9 mouse cellular contexts compared by ENCODE assay signal in the genomic region with DNA sequence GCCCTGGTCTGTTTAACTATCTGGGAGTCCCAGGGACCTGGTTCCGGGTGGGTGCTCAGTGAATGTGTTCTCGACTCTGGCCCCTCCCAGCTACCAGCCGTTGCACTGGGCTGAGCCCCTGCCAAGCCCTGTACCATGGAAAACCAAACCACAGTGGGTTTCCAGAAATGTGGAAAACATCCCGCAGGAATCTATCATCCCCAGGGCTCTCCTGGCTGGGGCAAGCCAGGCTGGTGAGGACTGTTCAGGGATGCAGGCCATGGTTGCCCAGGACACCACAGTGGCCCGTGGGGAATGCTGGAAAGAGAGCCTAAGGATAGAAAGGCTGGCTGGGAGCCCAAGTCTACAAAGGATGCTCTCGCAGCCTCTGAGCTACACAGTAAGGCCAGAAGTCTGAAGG.
DNase-seq lines count a peak whose midpoint lies in the region; ATAC-seq and TF ChIP-seq lines count a peak whose summit lies in the region.
"Had no signal": no experiment of that assay in that cellular context is flagged by ENCODE, and none has a peak within 500 bp of the region (broad histone marks: within the 10 kb centered on the region; RNA-seq: fewer than 3 reads in every experiment).

No protein-coding gene starts in this region.

- H3K4me3 ChIP-seq in hindbrain, embryonic 13.5 days: no peak overlapping the region
- no peak overlapping the region for H3K4me3 ChIP-seq in midbrain, embryonic 14.5 days (replicated peaks; ENCODE audit: low read depth, low read length)
- no peak overlapping the region for H3K4me3 ChIP-seq in intestine, postnatal 0 days (ENCODE audit: low read depth, low read length)
- H3K4me3 ChIP-seq: heart, embryonic 13.5 days had no signal

- DNase-seq in gastrocnemius, postnatal 25 days: peak; percentile 25
- DNase-seq in gastrocnemius, postnatal 10 days: no peak
- DNase-seq in cerebellum, adult 18-20 months: peak; percentile 20 to 22
- peak; percentile 82 for DNase-seq in midbrain, embryonic 14.5 days
- no peak for DNase-seq in lung, postnatal 25 days (ENCODE audit: low spot score)

- H3K4me2 ChIP-seq in hindbrain, embryonic 13.5 days: no peak overlapping the region
- H3K4me2 ChIP-seq in midbrain, embryonic 14.5 days (ENCODE audit: low read length): no peak overlapping the region
- no peak overlapping the region for H3K4me2 ChIP-seq in intestine, postnatal 0 days (replicated peaks; ENCODE audit: low read depth)
- H3K4me2 ChIP-seq: heart, embryonic 13.5 days had no signal

- no peaks in the 10 kb centered on the region for H3K27me3 ChIP-seq in hindbrain, embryonic 13.5 days
- H3K27me3 ChIP-seq in midbrain, embryonic 14.5 days (ENCODE audit: control insufficient read depth, insufficient read depth, low read length): no peaks in the 10 kb centered on the region
- no peaks in the 10 kb centered on the region for H3K27me3 ChIP-seq in intestine, postnatal 0 days (replicated peaks; ENCODE audit: control insufficient read depth, insufficient read depth, low read length)

- H3K27ac ChIP-seq in hindbrain, embryonic 13.5 days: no peak overlapping the region
- no peak overlapping the region for H3K27ac ChIP-seq in midbrain, embryonic 14.5 days (replicated peaks; ENCODE audit: low read depth, low read length)
- no peak overlapping the region for H3K27ac ChIP-seq in intestine, postnatal 0 days (ENCODE audit: low read depth, low read length)
- H3K27ac ChIP-seq: heart, embryonic 13.5 days had no signal

- no peak for TF ChIP-seq CTCF in intestine, postnatal 0 days (IDR thresholded peaks at IDR 0.05; ENCODE audit: low read depth)

- peak; percentile 93 for ATAC-seq in hindbrain, embryonic 13.5 days (ENCODE audit: low FRiP score)
- peak; percentile 67; the same call in 1 of the 2 replicates for ATAC-seq in midbrain, embryonic 14.5 days (ENCODE audit: low FRiP score, low TSS enrichment)
- no peak for ATAC-seq in intestine, postnatal 0 days
- ATAC-seq in monocyte, adult 5-6 weeks (replicated peaks; ENCODE audit: insufficient number of reproducible peaks, low FRiP score, low TSS enrichment, poor library complexity, severe bottlenecking): no peak

- no peaks in the 10 kb centered on the region for H3K9me3 ChIP-seq in hindbrain, embryonic 13.5 days
- no peaks in the 10 kb centered on the region for H3K9me3 ChIP-seq in midbrain, embryonic 14.5 days (ENCODE audit: control insufficient read depth, low read length)
- H3K9me3 ChIP-seq in intestine, postnatal 0 days (ENCODE audit: control insufficient read depth): no peaks in the 10 kb centered on the region
- H3K9me3 ChIP-seq: heart, embryonic 13.5 days had no signal

- H3K4me1 ChIP-seq in hindbrain, embryonic 13.5 days (replicated peaks): 0 out of 2 replicates have a peak, but pooled peaks cover 4% of the 10 kb centered on the region
- no peaks in the 10 kb centered on the region for H3K4me1 ChIP-seq in midbrain, embryonic 14.5 days (ENCODE audit: control insufficient read depth, insufficient read depth, low read length)
- no peaks in the 10 kb centered on the region for H3K4me1 ChIP-seq in intestine, postnatal 0 days (replicated peaks; ENCODE audit: control insufficient read depth, insufficient read depth, low read length)

- WGBS in hindbrain, embryonic 13.5 days: 28% methylated on average over 6 of the region's 6 CpGs
- WGBS in midbrain, embryonic 14.5 days: 29% methylated on average over 6 of the region's 6 CpGs
- WGBS in intestine, postnatal 0 days: 76% methylated on average over 6 of the region's 6 CpGs

- no peaks in the 10 kb centered on the region for H3K36me3 ChIP-seq in hindbrain, embryonic 13.5 days
- no peaks in the 10 kb centered on the region for H3K36me3 ChIP-seq in midbrain, embryonic 14.5 days (ENCODE audit: control insufficient read depth, insufficient read depth, low read length)
- H3K36me3 ChIP-seq in intestine, postnatal 0 days (ENCODE audit: control insufficient read depth, insufficient read depth): no peaks in the 10 kb centered on the region
- H3K36me3 ChIP-seq: heart, embryonic 13.5 days had no signal

- no peak overlapping the region for H3K9ac ChIP-seq in hindbrain, embryonic 13.5 days
- no peak overlapping the region for H3K9ac ChIP-seq in midbrain, embryonic 14.5 days (replicated peaks; ENCODE audit: low read length)
- no peak overlapping the region for H3K9ac ChIP-seq in intestine, postnatal 0 days (ENCODE audit: low read depth, low read length)
- H3K9ac ChIP-seq: heart, embryonic 13.5 days had no signal

Comparison
In these comparisons a context has a peak if more than half of its experiments do, and no peak if none do; other contexts are left out.
1. DNase-seq: peak in gastrocnemius, postnatal 25 days (single experiment), cerebellum, adult 18-20 months (2 of 2) and midbrain, embryonic 14.5 days (single experiment); none in gastrocnemius, postnatal 10 days (single experiment) and lung, postnatal 25 days (single experiment).
2. ATAC-seq: peak in hindbrain, embryonic 13.5 days (single experiment) and midbrain, embryonic 14.5 days (single experiment); none in intestine, postnatal 0 days (single experiment) and monocyte, adult 5-6 weeks (single experiment).